Mouse (Mus musculus): ENCODE measurements around the gene Il12rb2.

DNA sequence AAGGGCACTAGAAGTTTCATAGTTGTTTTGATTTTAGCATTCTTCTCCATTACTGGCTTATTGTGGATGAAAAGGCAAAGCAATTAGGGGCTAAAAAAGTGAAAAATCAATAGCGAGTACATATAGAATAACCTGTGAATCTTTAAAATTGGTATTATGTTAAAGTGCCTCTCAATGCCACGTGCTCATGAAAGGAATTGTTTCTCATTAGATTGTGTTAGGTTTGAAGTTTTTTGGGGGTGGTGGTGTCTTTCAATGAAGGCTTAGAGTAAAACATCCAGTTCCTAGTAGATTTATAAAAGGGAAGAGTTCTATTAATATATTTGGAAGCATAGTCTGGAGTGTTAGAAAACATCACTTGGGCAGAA, 107.8 kb downstream of the Il12rb2 start:
- TF ChIP-seq EP300 (IDR thresholded peaks at IDR 0.05) = no peak
- no peak for TF ChIP-seq CTCF (IDR thresholded peaks at IDR 0.05)

Data from lung, postnatal 0 days (tissue).